Mouse (Mus musculus) heart, adult 2 months (tissue): Measurements from ENCODE around the gene Trpm8.

ENCODE experiments used
- CTCF ChIP-seq: fragments of 200-600 bp; IDR thresholded peaks from 2 replicates; pipeline ENCODE4 v1.8.1; 2022; ENCODE audit warnings: antibody characterized with exemption, mild to moderate bottlenecking, moderate library complexity
- EP300 ChIP-seq: fragments of 200-500 bp; IDR thresholded peaks from 2 replicates; pipeline ENCODE4 v1.6.1; 2011; ENCODE audit warnings: low read depth, low read length, control low read depth; ENCODE audit not compliant: insufficient read depth
- POLR2A ChIP-seq: fragments of 200-500 bp; IDR thresholded peaks from 2 replicates; pipeline ENCODE4 v1.6.1; 2011; ENCODE audit warnings: mild to moderate bottlenecking, low read depth, low read length, control low read depth; ENCODE audit not compliant: insufficient read depth

DNA sequence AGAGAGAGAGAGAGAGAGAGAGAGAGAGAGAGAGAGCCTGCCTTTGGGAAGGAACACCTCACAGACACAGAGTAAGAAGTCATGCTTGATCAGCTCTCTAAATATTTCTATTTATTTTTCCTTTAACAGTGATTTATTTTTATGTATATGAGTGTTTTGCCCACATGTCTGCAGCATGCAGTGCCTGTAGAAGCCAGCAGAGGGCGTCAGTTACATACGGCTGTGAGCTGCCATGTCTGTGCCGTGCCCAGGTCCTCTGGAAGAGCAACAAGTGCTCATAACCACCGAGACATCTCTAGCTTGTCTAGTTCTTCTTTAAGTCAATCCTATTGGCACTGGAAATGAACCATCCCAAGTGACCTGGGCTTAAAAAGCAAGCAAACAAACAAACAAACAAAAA lies 12.5 kb downstream of the Trpm8 start:
- TF ChIP-seq POLR2A (no peak), CTCF (peak; percentile 76), EP300 (no peak)
